Mouse (Mus musculus) forebrain, postnatal 0 days (tissue): ENCODE measurements around the gene Mllt6. TPM values are rescaled to one million over a fixed set of nuclear protein-coding genes. Genes with fewer than 3 reads are reported as not detected.

Experiments
- ATAC-seq: fragments of 200-750 bp; cut with Nextera tagmentation; 2 replicates; pipeline ENCODE4 v1.8.0; 2017; ENCODE audit warnings: mild to moderate bottlenecking, moderate library complexity
- DNase-seq: peaks from one replicate; pipeline ENCODE4 v3.0.0-alpha.2; 2015
- H3K27ac ChIP-seq: fragments of 300-500 bp; sonication (generic); 2 replicates; pipeline ENCODE4 v1.5.1; 2014; ENCODE audit warnings: low read depth, mild to moderate bottlenecking, antibody characterized with exemption, low read length, moderate library complexity, mixed read lengths
- H3K27me3 ChIP-seq: fragments of 300-500 bp; sonication (generic); 2 replicates; pipeline ENCODE4 v1.6.1; 2014; ENCODE audit warnings: mild to moderate bottlenecking, low read length, mixed read lengths; ENCODE audit not compliant: insufficient read depth
- H3K36me3 ChIP-seq: fragments of 300-500 bp; sonication (generic); 2 replicates; pipeline ENCODE4 v1.6.1; 2014; ENCODE audit warnings: mild to moderate bottlenecking, moderate library complexity; ENCODE audit not compliant: insufficient read depth
- H3K4me1 ChIP-seq: fragments of 300-500 bp; sonication (generic); 2 replicates; pipeline ENCODE4 v1.6.1; 2014; ENCODE audit warnings: antibody characterized with exemption; ENCODE audit not compliant: insufficient read depth
- H3K4me2 ChIP-seq: fragments of 300-500 bp; sonication (generic); 2 replicates; pipeline ENCODE4 v1.6.1; 2014; ENCODE audit warnings: low read depth, mild to moderate bottlenecking, moderate library complexity
- H3K4me3 ChIP-seq: fragments of 300-500 bp; sonication (generic); 2 replicates; pipeline ENCODE4 v1.5.1; 2014; ENCODE audit warnings: low read depth, low read length, mixed read lengths
- H3K9ac ChIP-seq: fragments of 300-500 bp; sonication (generic); 2 replicates; pipeline ENCODE4 v1.6.1; 2014; ENCODE audit warnings: mild to moderate bottlenecking
- H3K9me3 ChIP-seq: fragments of 300-500 bp; sonication (generic); 2 replicates; pipeline ENCODE4 v1.6.1; 2016; ENCODE audit warnings: low read length
- CTCF ChIP-seq: sonication (generic); IDR thresholded peaks from 2 replicates; pipeline ENCODE4 v1.5.1; 2016; ENCODE audit warnings: antibody characterized with exemption, control low read depth, low read depth
- WGBS: fragments of 180-500 bp; shearing (Covaris S2); extraction: QIAGEN DNeasy Blood & Tissue Kit; methylation state at CpG from one replicate; pipeline ENCODE4 v1.1.7; 2014; 5-methylcytosine and 5-hydroxymethylcytosine counted together
- polyA plus RNA-seq: library from polyadenylated mRNA; unstranded; fragments of >200 nt; fragmentation: Nextera tagmentation; extraction: Ambion mirVana; gene quantifications from 2 replicates; pipeline ENCODE4 v1.2.1, GENCODE M21; 2015
- total RNA-seq: library from RNA; depleted of rRNA; stranded (reverse); fragments of >200 nt; gene quantifications from 2 replicates; pipeline ENCODE4 v1.2.3, GENCODE M21; 2014

Gene Mllt6
- total and polyA plus RNA-seq, 2 experiments from 2014 or later, result 1.7 to 48.1 TPM

DNA sequence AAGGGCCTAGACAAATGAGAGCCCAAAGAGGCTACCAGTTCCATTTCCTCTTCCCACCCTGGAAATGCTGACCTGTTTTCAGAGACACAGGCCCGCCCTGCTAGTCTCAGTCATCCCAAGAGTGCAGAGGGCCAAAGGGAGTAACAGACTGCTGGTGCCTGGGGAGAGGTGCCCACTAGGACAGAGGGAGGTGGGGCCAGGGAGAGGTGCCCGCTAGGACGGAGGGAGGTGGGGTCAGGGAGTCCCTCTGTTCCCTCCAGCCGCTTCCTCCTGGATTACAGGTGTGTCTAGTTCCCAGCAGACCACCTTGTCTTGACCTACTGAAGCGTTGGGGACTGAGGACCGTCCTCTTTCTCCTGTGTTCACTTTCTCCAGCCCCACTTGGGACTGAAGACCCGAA is 21.6 kb downstream of the Mllt6 start:
- peaks cover 36% of the 10 kb centered on the region for H3K36me3 ChIP-seq
- H3K27me3 ChIP-seq, result no peaks in the 10 kb centered on the region
- no peak overlapping the region for H3K4me2 ChIP-seq
- H3K27ac ChIP-seq, result 0 out of 2 replicates have a peak overlapping the region, but pooled peaks have one; percentile 1
- 47% methylated on average over 7 of the region's 7 CpGs for WGBS
- no peak overlapping the region for H3K4me3 ChIP-seq
- no peak for ATAC-seq
- no peak overlapping the region for H3K9ac ChIP-seq
- TF ChIP-seq CTCF, result no peak
- H3K9me3 ChIP-seq, result no peaks in the 10 kb centered on the region
- H3K4me1 ChIP-seq, result no peaks in the 10 kb centered on the region
- DNase-seq, result no peak

- Histone ChIP-seq H3K4me3 (peak within 1 kb of the TSS; percentile 42), H3K9me3 (no peaks in the 10 kb centered on the region), H3K9ac (peak within 1 kb of the TSS; percentile 69), H3K4me1 (no peaks in the 10 kb centered on the region), H3K36me3 (peaks cover 35% of the 10 kb centered on the region), H3K27ac (0 out of 2 replicates have a peak within 1 kb of the TSS, but pooled peaks have one; percentile 1), H3K27me3 (no peaks in the 10 kb centered on the region), H3K4me2 (peak within 1 kb of the TSS; percentile 97)
- WGBS, result under 1% methylated on average over 43 of the region's 43 CpGs
- ATAC-seq, result peak; percentile 74
- DNase-seq, result peak; percentile 57
- no peak for TF ChIP-seq CTCF
Measured at GRCm38 (mm10) chr11:97685613-97686321, 22.6 kb downstream of the Mllt6 start, which contains the start of gene Cisd3. Cisd3 (plus strand) TSS chr11:97685826.

GRCm38 (mm10) chr11:97686322-97686908 is 23.2 kb downstream of the Mllt6 start:
- 77% methylated on average over 11 of the region's 11 CpGs for WGBS
- no peak for ATAC-seq
- no peaks in the 10 kb centered on the region for H3K27me3 ChIP-seq
- H3K4me1 ChIP-seq, result no peaks in the 10 kb centered on the region
- H3K9me3 ChIP-seq, result no peaks in the 10 kb centered on the region
- H3K9ac ChIP-seq, result no peak overlapping the region; the same call in 1 of the 2 replicates
- H3K27ac ChIP-seq, result no peak overlapping the region
- H3K4me2 ChIP-seq, result peak overlapping the region; percentile 97
- H3K36me3 ChIP-seq, result peaks cover 38% of the 10 kb centered on the region
- no peak for DNase-seq
- no peak overlapping the region for H3K4me3 ChIP-seq
- TF ChIP-seq CTCF, result no peak

- H3K27ac ChIP-seq, result no peak overlapping the region
- H3K9me3 ChIP-seq, result no peaks in the 10 kb centered on the region
- DNase-seq (no peak), ATAC-seq (no peak)
- 0 out of 2 replicates have a peak overlapping the region, but pooled peaks have one; percentile 3 for H3K9ac ChIP-seq
- H3K4me2 ChIP-seq, result no peak overlapping the region
- H3K4me3 ChIP-seq, result no peak overlapping the region
- peaks cover 38% of the 10 kb centered on the region for H3K36me3 ChIP-seq
- 85% methylated on average over 3 of the region's 3 CpGs for WGBS
- H3K27me3 ChIP-seq, result no peaks in the 10 kb centered on the region
- H3K4me1 ChIP-seq, result no peaks in the 10 kb centered on the region
- TF ChIP-seq CTCF, result no peak
Measured at GRCm38 (mm10) chr11:97687061-97687460, 23.8 kb downstream of the Mllt6 start.

- peaks cover 44% of the 10 kb centered on the region for H3K36me3 ChIP-seq
- 0 out of 2 replicates have a peak, but pooled peaks have one; percentile 25 for ATAC-seq
- peak; percentile 85 for DNase-seq
Measured at GRCm38 (mm10) chr11:97689861-97690260, 26.6 kb downstream of the Mllt6 start.

DNA sequence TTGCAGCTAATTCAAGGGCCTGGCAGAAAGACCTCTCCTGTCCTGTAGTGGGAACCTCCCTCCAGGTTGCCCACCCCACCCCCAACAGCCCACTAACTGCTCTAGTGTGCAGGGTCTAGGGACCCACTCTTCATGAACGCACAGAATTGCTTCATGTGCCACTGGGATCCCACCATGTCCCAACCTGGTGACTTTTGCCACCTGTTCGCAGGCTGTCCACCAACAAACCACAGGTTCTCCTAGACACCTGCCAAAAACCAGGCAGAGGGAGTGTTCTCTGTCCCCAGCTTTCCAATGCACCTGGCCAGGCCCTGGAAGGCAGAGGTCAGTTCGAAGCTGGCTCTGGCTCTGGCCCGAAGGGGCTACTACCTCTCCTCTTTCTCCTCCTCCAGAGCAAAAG is 31.2 kb downstream of the Mllt6 start:
- peak overlapping the region; percentile 35; the same call in 1 of the 2 replicates for H3K9ac ChIP-seq
- no peak overlapping the region for H3K4me3 ChIP-seq
- peaks cover 34% of the 10 kb centered on the region for H3K36me3 ChIP-seq
- peak overlapping the region; percentile 71 for H3K4me2 ChIP-seq
- WGBS, result 46% methylated on average over 4 of the region's 4 CpGs
- H3K4me1 ChIP-seq, result peaks cover 27% of the 10 kb centered on the region
- no peak for ATAC-seq
- no peak for DNase-seq
- no peaks in the 10 kb centered on the region for H3K27me3 ChIP-seq
- H3K27ac ChIP-seq, result peak overlapping the region; percentile 75; the same call in 1 of the 2 replicates
- H3K9me3 ChIP-seq, result no peaks in the 10 kb centered on the region
- no peak for TF ChIP-seq CTCF

More at GRCm38 (mm10) chr11:97689861-97690260, 26.6 kb downstream of the Mllt6 start:
- TF ChIP-seq CTCF, result peak; percentile 98
- H3K4me2 ChIP-seq, result no peak overlapping the region
- H3K4me3 ChIP-seq, result no peak overlapping the region
- no peaks in the 10 kb centered on the region for H3K27me3 ChIP-seq
- H3K9ac ChIP-seq, result no peak overlapping the region
- no peak overlapping the region for H3K27ac ChIP-seq
- no peaks in the 10 kb centered on the region for H3K9me3 ChIP-seq
- 24% methylated on average over 10 of the region's 10 CpGs for WGBS
- H3K4me1 ChIP-seq, result peaks cover under 1% of the 10 kb centered on the region
